Mouse (Mus musculus): ENCODE measurements around the gene Slc48a1. TPM values are rescaled to one million over a fixed set of nuclear protein-coding genes. Genes with fewer than 3 reads are reported as not detected.

The Slc48a1 gene
- total and polyA plus RNA-seq, 2 experiments from 2014 or later: 78.8 to 152 TPM

DNA sequence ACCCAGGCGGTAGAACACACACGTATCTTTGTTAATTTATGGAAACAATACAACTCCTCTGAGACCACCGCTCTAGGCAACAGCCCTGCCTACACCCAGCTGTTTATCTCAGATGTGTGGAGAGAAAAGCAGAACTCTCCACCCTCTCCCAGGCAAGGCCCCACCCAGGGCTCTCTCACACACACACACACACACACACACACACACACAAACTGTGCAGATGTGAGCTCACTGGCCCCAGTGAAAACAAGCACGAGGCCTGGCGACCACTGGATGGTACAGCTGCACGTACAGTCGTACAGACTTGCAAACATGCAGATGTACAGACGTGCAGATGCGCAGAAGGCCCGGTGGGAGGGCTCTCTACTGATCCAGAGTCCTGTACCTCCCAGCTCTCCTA is 33.4 kb upstream of the Slc48a1 start:
- DNase-seq (ENCODE audit: low spot score): peak; percentile 30
- Histone ChIP-seq H3K27ac (ENCODE audit: low read depth, low read length) (no peak overlapping the region), H3K4me3 (ENCODE audit: low read depth, low read length) (no peak overlapping the region), H3K4me1 (ENCODE audit: insufficient read depth, low read length) (no peaks in the 10 kb centered on the region), H3K36me3 (ENCODE audit: insufficient read depth, low read length) (peaks cover 24% of the 10 kb centered on the region), H3K9me3 (ENCODE audit: low read length) (no peaks in the 10 kb centered on the region), H3K9ac (replicated peaks; ENCODE audit: low read length, poor library complexity, severe bottlenecking) (no peak overlapping the region), H3K4me2 (ENCODE audit: low read depth, low read length, poor library complexity, severe bottlenecking) (no peak overlapping the region), H3K27me3 (ENCODE audit: insufficient read depth, low read length) (0 out of 2 replicates have a peak, but pooled peaks cover 4% of the 10 kb centered on the region)
- no peak for TF ChIP-seq CTCF (IDR thresholded peaks at IDR 0.05)
- no peak for ATAC-seq (ENCODE audit: low FRiP score)
- WGBS: 51% methylated on average over 9 of the region's 10 CpGs

DNA sequence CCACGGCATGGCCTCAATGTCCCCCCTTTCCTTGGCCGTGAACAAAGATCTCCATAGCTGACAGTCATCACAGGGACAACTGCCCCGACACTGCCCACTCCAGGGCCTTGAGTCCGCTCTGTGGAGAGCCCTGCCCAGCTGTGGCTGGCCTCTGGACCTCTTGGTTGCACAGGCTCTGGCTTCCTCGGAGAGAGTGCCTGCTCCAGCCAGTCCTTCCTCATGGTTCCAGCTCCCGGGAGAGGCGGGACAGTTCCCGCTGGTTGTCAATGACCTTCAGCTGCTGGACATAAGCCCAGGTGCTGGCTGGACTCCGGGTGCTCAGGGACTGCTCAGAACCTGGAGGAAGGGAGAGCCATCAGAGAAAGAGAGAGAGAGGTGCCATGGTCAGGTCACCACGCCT is 33.0 kb upstream of the Slc48a1 start:
- Histone ChIP-seq H3K4me3 (ENCODE audit: low read depth, low read length) (no peak overlapping the region), H3K27me3 (ENCODE audit: insufficient read depth, low read length) (0 out of 2 replicates have a peak, but pooled peaks cover 4% of the 10 kb centered on the region), H3K27ac (ENCODE audit: low read depth, low read length) (no peak overlapping the region), H3K9ac (replicated peaks; ENCODE audit: low read length, poor library complexity, severe bottlenecking) (no peak overlapping the region), H3K4me1 (ENCODE audit: insufficient read depth, low read length) (no peaks in the 10 kb centered on the region), H3K36me3 (ENCODE audit: insufficient read depth, low read length) (peaks cover 26% of the 10 kb centered on the region), H3K4me2 (ENCODE audit: low read depth, low read length, poor library complexity, severe bottlenecking) (no peak overlapping the region), H3K9me3 (ENCODE audit: low read length) (no peaks in the 10 kb centered on the region)
- ATAC-seq (ENCODE audit: low FRiP score) (no peak), DNase-seq (ENCODE audit: low spot score) (no peak)
- 64% methylated on average over 9 of the region's 10 CpGs for WGBS
- no peak for TF ChIP-seq CTCF (IDR thresholded peaks at IDR 0.05)

DNA sequence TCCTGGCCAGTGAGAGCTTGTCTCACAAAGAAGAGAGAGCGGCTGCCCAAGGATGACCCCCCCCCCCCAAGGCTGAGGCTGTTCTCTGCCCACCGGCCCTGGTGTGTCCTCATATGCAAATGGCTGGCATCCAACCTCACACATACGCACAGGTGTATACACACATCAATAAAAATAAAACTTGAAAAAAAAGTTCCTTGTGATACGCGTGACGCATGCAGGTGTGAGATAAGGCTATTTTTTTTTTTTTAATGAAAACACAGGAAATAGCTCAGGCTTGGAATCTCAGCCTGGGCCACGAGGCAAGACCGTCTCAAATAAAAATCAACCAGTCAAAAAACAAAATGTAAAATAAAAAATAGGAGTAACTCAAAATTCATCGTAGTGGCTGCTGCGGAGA is 32.0 kb upstream of the Slc48a1 start:
- no peak overlapping the region for H3K27ac ChIP-seq (ENCODE audit: low read depth, low read length)
- no peaks in the 10 kb centered on the region for H3K9me3 ChIP-seq (ENCODE audit: low read length)
- H3K4me1 ChIP-seq (ENCODE audit: insufficient read depth, low read length): no peaks in the 10 kb centered on the region
- TF ChIP-seq CTCF (IDR thresholded peaks at IDR 0.05): no peak
- 0 out of 2 replicates have a peak, but pooled peaks cover 4% of the 10 kb centered on the region for H3K27me3 ChIP-seq (ENCODE audit: insufficient read depth, low read length)
- H3K4me2 ChIP-seq (ENCODE audit: low read depth, low read length, poor library complexity, severe bottlenecking): no peak overlapping the region
- H3K36me3 ChIP-seq (ENCODE audit: insufficient read depth, low read length): peaks cover 26% of the 10 kb centered on the region
- no peak for DNase-seq (ENCODE audit: low spot score)
- H3K9ac ChIP-seq (replicated peaks; ENCODE audit: low read length, poor library complexity, severe bottlenecking): no peak overlapping the region
- H3K4me3 ChIP-seq (ENCODE audit: low read depth, low read length): no peak overlapping the region
- ATAC-seq (ENCODE audit: low FRiP score): no peak
- WGBS: 91% methylated on average over 10 of the region's 10 CpGs

DNA sequence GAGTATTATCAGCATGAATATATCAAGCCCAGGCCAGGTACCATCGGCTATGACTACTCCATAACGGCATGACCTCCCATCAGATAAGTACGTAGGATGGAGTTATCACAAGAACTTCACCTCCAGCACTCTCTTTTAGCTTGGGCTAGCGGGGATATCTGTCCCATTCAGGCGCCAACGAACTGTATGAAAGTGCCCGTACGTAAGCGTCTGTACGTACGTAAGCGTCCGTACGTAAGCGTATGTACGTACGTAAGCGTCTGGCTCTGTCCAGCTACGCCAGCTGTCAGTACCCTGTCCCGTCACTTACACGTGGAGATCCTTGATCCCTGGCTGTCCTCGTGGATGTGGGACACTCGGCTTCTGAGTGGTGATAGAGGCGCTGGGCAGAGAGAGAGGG is 31.6 kb upstream of the Slc48a1 start:
- no peak overlapping the region for H3K27ac ChIP-seq (ENCODE audit: low read depth, low read length)
- no peaks in the 10 kb centered on the region for H3K4me1 ChIP-seq (ENCODE audit: insufficient read depth, low read length)
- no peaks in the 10 kb centered on the region for H3K9me3 ChIP-seq (ENCODE audit: low read length)
- no peak overlapping the region for H3K4me2 ChIP-seq (ENCODE audit: low read depth, low read length, poor library complexity, severe bottlenecking)
- DNase-seq (ENCODE audit: low spot score) (no peak), ATAC-seq (ENCODE audit: low FRiP score) (no peak)
- no peak overlapping the region for H3K4me3 ChIP-seq (ENCODE audit: low read depth, low read length)
- no peak overlapping the region for H3K9ac ChIP-seq (replicated peaks; ENCODE audit: low read length, poor library complexity, severe bottlenecking)
- WGBS: 97% methylated on average over 24 of the region's 24 CpGs
- peaks cover 27% of the 10 kb centered on the region for H3K36me3 ChIP-seq (ENCODE audit: insufficient read depth, low read length)
- TF ChIP-seq CTCF (IDR thresholded peaks at IDR 0.05): no peak
- H3K27me3 ChIP-seq (ENCODE audit: insufficient read depth, low read length): 0 out of 2 replicates have a peak, but pooled peaks cover 4% of the 10 kb centered on the region

DNA sequence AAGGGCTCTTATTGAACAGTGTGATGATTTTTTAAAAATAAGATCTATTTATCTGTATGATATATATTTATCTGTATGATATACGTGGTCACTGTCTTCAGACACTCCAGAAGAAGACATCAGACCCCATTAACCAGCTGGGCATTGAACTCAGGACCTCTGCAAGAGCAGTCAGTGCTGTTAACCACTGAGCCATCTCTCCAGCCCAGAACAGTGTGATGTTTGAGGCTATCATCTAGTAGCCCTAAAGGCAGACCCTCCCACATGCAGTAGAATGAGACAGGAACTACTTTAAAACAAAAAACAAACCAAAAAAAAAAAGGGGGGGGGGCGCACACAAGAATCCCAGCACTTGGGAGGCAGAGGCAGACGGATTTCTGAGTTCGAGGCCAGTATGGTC is 30.8 kb upstream of the Slc48a1 start:
- 0 out of 2 replicates have a peak, but pooled peaks cover 4% of the 10 kb centered on the region for H3K27me3 ChIP-seq (ENCODE audit: insufficient read depth, low read length)
- TF ChIP-seq CTCF (IDR thresholded peaks at IDR 0.05): no peak
- WGBS: 96% methylated on average over 4 of the region's 4 CpGs
- H3K9ac ChIP-seq (replicated peaks; ENCODE audit: low read length, poor library complexity, severe bottlenecking): no peak overlapping the region
- no peak for DNase-seq (ENCODE audit: low spot score)
- H3K4me1 ChIP-seq (ENCODE audit: insufficient read depth, low read length): no peaks in the 10 kb centered on the region
- no peak for ATAC-seq (ENCODE audit: low FRiP score)
- no peaks in the 10 kb centered on the region for H3K9me3 ChIP-seq (ENCODE audit: low read length)
- peaks cover 30% of the 10 kb centered on the region for H3K36me3 ChIP-seq (ENCODE audit: insufficient read depth, low read length)
- H3K4me2 ChIP-seq (ENCODE audit: low read depth, low read length, poor library complexity, severe bottlenecking): no peak overlapping the region
- H3K4me3 ChIP-seq (ENCODE audit: low read depth, low read length): no peak overlapping the region
- no peak overlapping the region for H3K27ac ChIP-seq (ENCODE audit: low read depth, low read length)

DNA sequence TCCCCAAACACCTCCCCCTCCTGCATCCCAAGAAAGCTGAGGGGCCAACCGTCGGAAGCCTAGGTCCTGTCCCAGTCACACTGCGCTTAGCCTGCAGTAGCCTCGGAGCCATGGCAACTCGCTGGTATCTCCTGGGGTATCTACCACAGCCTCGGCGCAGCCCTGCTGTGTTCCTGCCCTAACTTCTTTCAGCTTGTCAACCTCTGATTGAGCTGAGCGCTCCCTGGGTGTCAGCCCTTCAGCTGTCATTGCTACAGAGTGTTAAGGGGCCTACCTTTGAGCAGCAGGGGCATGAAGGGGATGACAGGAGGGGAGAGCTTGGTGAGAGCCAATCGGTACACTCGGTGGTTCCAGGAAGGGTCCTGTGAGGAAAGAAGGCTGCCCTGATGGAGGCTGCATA is 30.0 kb upstream of the Slc48a1 start:
- H3K27me3 ChIP-seq (ENCODE audit: insufficient read depth, low read length): 0 out of 2 replicates have a peak, but pooled peaks cover 4% of the 10 kb centered on the region
- H3K9ac ChIP-seq (replicated peaks; ENCODE audit: low read length, poor library complexity, severe bottlenecking): no peak overlapping the region
- H3K36me3 ChIP-seq (ENCODE audit: insufficient read depth, low read length): peaks cover 30% of the 10 kb centered on the region
- no peak overlapping the region for H3K27ac ChIP-seq (ENCODE audit: low read depth, low read length)
- ATAC-seq (ENCODE audit: low FRiP score): no peak
- H3K4me1 ChIP-seq (ENCODE audit: insufficient read depth, low read length): no peaks in the 10 kb centered on the region
- DNase-seq (ENCODE audit: low spot score): no peak
- TF ChIP-seq CTCF (IDR thresholded peaks at IDR 0.05): no peak
- WGBS: 25% methylated on average over 10 of the region's 10 CpGs
- no peak overlapping the region for H3K4me2 ChIP-seq (ENCODE audit: low read depth, low read length, poor library complexity, severe bottlenecking)
- H3K9me3 ChIP-seq (ENCODE audit: low read length): no peaks in the 10 kb centered on the region
- no peak overlapping the region for H3K4me3 ChIP-seq (ENCODE audit: low read depth, low read length)
